Mouse (Mus musculus) midbrain, embryonic 10.5 days (tissue): Measurements from ENCODE around the gene Nos1. TPM values are rescaled to one million over a fixed set of nuclear protein-coding genes. Genes with fewer than 3 reads are reported as not detected.
"Not testable (repeated sequence)": the region's sequence is repeated elsewhere in the genome, so short reads cannot be mapped to it uniquely, and the experiment has no call there.

Experiments
- DNase-seq: peaks from one replicate; pipeline ENCODE4 v3.0.0-alpha.2; 2017; ENCODE audit warnings: low spot score
- H3K27ac ChIP-seq: fragments of 300-500 bp; sonication (generic); replicated peaks from 2 replicates; pipeline ENCODE4 v1.5.1; 2016; ENCODE audit warnings: mild to moderate bottlenecking
- H3K27me3 ChIP-seq: fragments of 300-500 bp; sonication (generic); 2 replicates; pipeline ENCODE4 v1.6.1; 2016; ENCODE audit warnings: low read depth, mild to moderate bottlenecking; ENCODE audit not compliant: poor library complexity, severe bottlenecking
- H3K36me3 ChIP-seq: fragments of 300-500 bp; sonication (generic); 2 replicates; pipeline ENCODE4 v1.6.1; 2016; ENCODE audit warnings: mild to moderate bottlenecking, moderate library complexity
- H3K4me1 ChIP-seq: fragments of 300-500 bp; sonication (generic); 2 replicates; pipeline ENCODE4 v1.6.1; 2016
- H3K4me3 ChIP-seq: fragments of 300-500 bp; sonication (generic); 2 replicates; pipeline ENCODE4 v1.5.1; 2016; ENCODE audit warnings: mild to moderate bottlenecking, moderate library complexity
- H3K9me3 ChIP-seq: fragments of 300-500 bp; sonication (generic); replicated peaks from 2 replicates; pipeline ENCODE4 v1.6.1; 2016; ENCODE audit warnings: mild to moderate bottlenecking
- WGBS: fragments of 180-500 bp; shearing (Covaris S2); methylation state at CpG from one replicate; pipeline ENCODE4 v1.1.7; 2016; 5-methylcytosine and 5-hydroxymethylcytosine counted together
- polyA plus RNA-seq: library from polyadenylated mRNA; unstranded; fragments of >200 nt; fragmentation: Nextera tagmentation; extraction: Ambion mirVana; gene quantifications from 2 replicates; pipeline ENCODE4 v1.2.1, GENCODE M21; 2016

Gene Nos1
- polyA plus RNA-seq, 1 experiment from 2014 or later, result 0.25 TPM

GRCm38 (mm10) chr5:117880916-117881555, 100.2 kb downstream of the Nos1 start:
- Histone ChIP-seq H3K27ac (no peak overlapping the region), H3K27me3 (no peaks in the 10 kb centered on the region), H3K4me1 (no peaks in the 10 kb centered on the region), H3K9me3 (no peaks in the 10 kb centered on the region; the same call in 1 of the 2 replicates), H3K4me3 (no peak overlapping the region), H3K36me3 (no peaks in the 10 kb centered on the region)
- no peak for DNase-seq
- WGBS, result 93% methylated on average over 9 of the region's 9 CpGs

- not testable (repeated sequence) for H3K9me3 ChIP-seq, H3K27ac ChIP-seq, H3K4me3 ChIP-seq, H3K27me3 ChIP-seq, H3K36me3 ChIP-seq, DNase-seq, H3K4me1 ChIP-seq
- WGBS, result 100% methylated on average over 1 of the region's 1 CpGs
These were observed 101.6 kb downstream of the Nos1 start for GRCm38 (mm10) chr5:117882411-117882810.

- no peaks in the 10 kb centered on the region for H3K27me3 ChIP-seq
- H3K36me3 ChIP-seq, result no peaks in the 10 kb centered on the region
- H3K9me3 ChIP-seq, result no peaks in the 10 kb centered on the region
- no peak for DNase-seq
- H3K27ac ChIP-seq, result no peak overlapping the region
- WGBS, result 69% methylated on average over 2 of the region's 2 CpGs
- no peaks in the 10 kb centered on the region for H3K4me1 ChIP-seq
- no peak overlapping the region for H3K4me3 ChIP-seq
These were observed 104.2 kb downstream of the Nos1 start for GRCm38 (mm10) chr5:117884991-117885390.

GRCm38 (mm10) chr5:117888126-117888525, 107.3 kb downstream of the Nos1 start:
- WGBS, result 82% methylated on average over 3 of the region's 3 CpGs
- DNase-seq, result no peak
- Histone ChIP-seq H3K4me1 (no peaks in the 10 kb centered on the region; the same call in 1 of the 2 replicates), H3K36me3 (no peaks in the 10 kb centered on the region), H3K9me3 (no peaks in the 10 kb centered on the region), H3K27ac (no peak overlapping the region), H3K27me3 (no peaks in the 10 kb centered on the region), H3K4me3 (no peak overlapping the region)

- WGBS, result 63% methylated on average over 6 of the region's 6 CpGs
- H3K36me3 ChIP-seq, result no peaks in the 10 kb centered on the region
- no peak overlapping the region for H3K4me3 ChIP-seq
- no peak for DNase-seq
- H3K27ac ChIP-seq, result no peak overlapping the region
- no peaks in the 10 kb centered on the region for H3K27me3 ChIP-seq
- no peaks in the 10 kb centered on the region for H3K9me3 ChIP-seq
- H3K4me1 ChIP-seq, result no peaks in the 10 kb centered on the region; the same call in 1 of the 2 replicates
These were observed 108.1 kb downstream of the Nos1 start for GRCm38 (mm10) chr5:117888946-117889345.

GRCm38 (mm10) chr5:117889571-117889970, 108.7 kb downstream of the Nos1 start:
- Histone ChIP-seq H3K27ac (no peak overlapping the region), H3K9me3 (no peaks in the 10 kb centered on the region), H3K4me1 (no peaks in the 10 kb centered on the region; the same call in 1 of the 2 replicates), H3K4me3 (no peak overlapping the region), H3K36me3 (no peaks in the 10 kb centered on the region), H3K27me3 (no peaks in the 10 kb centered on the region)
- no peak for DNase-seq
- 76% methylated on average over 8 of the region's 8 CpGs for WGBS

GRCm38 (mm10) chr5:117890871-117891270, 110.0 kb downstream of the Nos1 start:
- 75% methylated on average over 8 of the region's 8 CpGs for WGBS
- H3K4me1 ChIP-seq, result no peaks in the 10 kb centered on the region; the same call in 1 of the 2 replicates
- no peaks in the 10 kb centered on the region for H3K9me3 ChIP-seq
- no peak for DNase-seq
- H3K27ac ChIP-seq, result no peak overlapping the region
- no peaks in the 10 kb centered on the region for H3K36me3 ChIP-seq
- H3K4me3 ChIP-seq, result no peak overlapping the region
- H3K27me3 ChIP-seq, result no peaks in the 10 kb centered on the region

- Histone ChIP-seq H3K4me1 (no peaks in the 10 kb centered on the region; the same call in 1 of the 2 replicates), H3K27me3 (no peaks in the 10 kb centered on the region), H3K9me3 (no peaks in the 10 kb centered on the region), H3K27ac (no peak overlapping the region), H3K36me3 (no peaks in the 10 kb centered on the region), H3K4me3 (no peak overlapping the region)
- 87% methylated on average over 5 of the region's 5 CpGs for WGBS
- no peak for DNase-seq
These were observed 110.7 kb downstream of the Nos1 start for GRCm38 (mm10) chr5:117891545-117891944.

GRCm38 (mm10) chr5:117894050-117894449, 113.2 kb downstream of the Nos1 start:
- WGBS, result 91% methylated on average over 5 of the region's 5 CpGs
- no peaks in the 10 kb centered on the region for H3K9me3 ChIP-seq
- no peak overlapping the region for H3K4me3 ChIP-seq
- peaks cover 7% of the 10 kb centered on the region; the same call in 1 of the 2 replicates for H3K27me3 ChIP-seq
- H3K4me1 ChIP-seq, result peaks cover 18% of the 10 kb centered on the region
- no peaks in the 10 kb centered on the region for H3K36me3 ChIP-seq
- no peak for DNase-seq
- no peak overlapping the region for H3K27ac ChIP-seq

GRCm38 (mm10) chr5:117898055-117898806, 117.4 kb downstream of the Nos1 start:
- H3K36me3 ChIP-seq, result no peaks in the 10 kb centered on the region
- peaks cover 10% of the 10 kb centered on the region; the same call in 1 of the 2 replicates for H3K27me3 ChIP-seq
- DNase-seq, result peak; percentile 38
- H3K4me1 ChIP-seq, result peaks cover 38% of the 10 kb centered on the region
- no peak overlapping the region for H3K4me3 ChIP-seq
- peak overlapping the region; percentile 33 for H3K27ac ChIP-seq
- H3K9me3 ChIP-seq, result no peaks in the 10 kb centered on the region
- 12% methylated on average over 9 of the region's 9 CpGs for WGBS

GRCm38 (mm10) chr5:117899361-117899760, 118.5 kb downstream of the Nos1 start:
- WGBS, result 83% methylated on average over 10 of the region's 10 CpGs
- H3K4me1 ChIP-seq, result peaks cover 47% of the 10 kb centered on the region
- no peak overlapping the region for H3K27ac ChIP-seq
- no peaks in the 10 kb centered on the region for H3K36me3 ChIP-seq
- H3K9me3 ChIP-seq, result no peaks in the 10 kb centered on the region
- H3K27me3 ChIP-seq, result peaks cover 10% of the 10 kb centered on the region; the same call in 1 of the 2 replicates
- no peak for DNase-seq
- H3K4me3 ChIP-seq, result no peak overlapping the region

- Histone ChIP-seq H3K4me1 (peaks cover 47% of the 10 kb centered on the region), H3K27ac (no peak overlapping the region), H3K4me3 (no peak overlapping the region), H3K36me3 (no peaks in the 10 kb centered on the region), H3K9me3 (no peaks in the 10 kb centered on the region), H3K27me3 (peaks cover 10% of the 10 kb centered on the region; the same call in 1 of the 2 replicates)
- peak; percentile 44 for DNase-seq
- 13% methylated on average over 13 of the region's 13 CpGs for WGBS
These were observed 120.3 kb downstream of the Nos1 start for GRCm38 (mm10) chr5:117900921-117901705.
